Mouse (Mus musculus) heart, adult 9 months (tissue): ENCODE data around the gene Hoxa5.

ENCODE experiments used
- DNase-seq, 2 experiments: peaks; one replicate each; pipeline ENCODE4 v3.0.0; 2022; ENCODE audit warnings: low spot score in 2 of 2

The Hoxa5 gene

DNA sequence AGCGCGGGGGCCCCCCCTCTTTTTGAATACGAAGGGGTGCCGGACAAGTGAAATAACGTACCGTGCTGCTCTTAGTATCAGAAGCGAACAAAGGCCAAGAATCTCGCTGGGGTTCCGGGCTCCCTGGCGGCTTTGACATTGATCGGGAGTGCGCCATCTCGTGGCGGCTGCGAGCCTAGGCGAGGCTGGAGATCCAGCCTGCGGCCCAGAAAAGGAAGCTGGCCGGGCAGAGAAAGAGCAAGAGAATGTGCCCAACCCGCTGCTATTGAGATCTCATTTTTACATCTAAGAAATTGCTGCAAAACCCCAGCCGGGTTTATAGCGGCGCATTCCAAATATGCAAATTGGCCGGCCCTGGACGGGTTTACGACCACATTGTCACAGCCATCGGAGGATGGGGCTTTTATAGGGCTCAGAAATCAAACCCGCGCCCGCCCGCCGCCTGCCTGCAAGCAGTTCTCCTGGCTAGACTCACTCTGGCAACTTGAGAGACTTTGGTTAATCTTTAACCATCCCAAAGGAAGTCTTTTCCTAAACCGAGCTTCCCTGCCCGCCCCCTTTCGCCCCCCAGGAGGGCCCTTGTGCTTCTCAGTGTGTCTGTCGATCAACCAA is 36.1 kb upstream of the Hoxa5 start, which contains the start of gene Hoxa10:
Gene Hoxa10, minus strand, starts transcription at position 466 of the 612 bp plus-strand sequence.
- DNase-seq: peak; percentile 45 to 59

DNA sequence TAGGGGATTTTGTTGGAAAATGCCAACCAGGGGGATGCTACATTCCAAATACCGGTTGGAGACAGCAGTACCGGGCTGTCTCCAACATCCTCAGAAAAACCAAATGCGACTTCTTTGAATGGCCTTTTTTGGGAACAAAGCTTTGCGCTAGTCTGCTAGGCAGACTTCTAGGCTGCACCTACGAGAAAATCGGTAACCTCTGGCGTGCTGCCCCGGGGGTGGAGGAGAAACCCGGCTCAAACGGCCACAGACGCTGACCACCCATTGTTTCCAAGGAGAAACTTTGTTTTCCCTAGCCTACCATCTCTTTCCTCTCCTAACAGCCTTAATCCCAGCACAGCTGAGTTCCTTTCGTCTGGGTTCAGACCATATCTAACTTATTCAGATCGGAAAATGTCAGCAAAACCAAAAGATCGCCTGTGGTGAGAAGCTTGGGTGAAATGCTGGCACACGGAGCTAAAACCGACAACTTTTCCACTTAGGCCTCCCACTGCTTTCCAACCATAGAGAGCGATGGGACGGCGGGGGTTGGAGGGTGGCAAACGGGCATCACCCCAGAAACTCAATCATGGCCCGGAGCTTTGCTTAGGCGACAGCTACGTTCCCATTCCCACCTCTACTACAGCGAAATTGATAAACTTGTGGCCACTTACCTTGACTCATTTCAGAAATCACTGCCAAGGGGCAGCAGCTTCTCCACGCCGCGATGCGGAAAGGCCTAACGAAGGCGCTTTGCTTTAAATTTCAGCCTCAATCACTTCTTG is 35.4 kb upstream of the Hoxa5 start:
- DNase-seq: no peak

DNA sequence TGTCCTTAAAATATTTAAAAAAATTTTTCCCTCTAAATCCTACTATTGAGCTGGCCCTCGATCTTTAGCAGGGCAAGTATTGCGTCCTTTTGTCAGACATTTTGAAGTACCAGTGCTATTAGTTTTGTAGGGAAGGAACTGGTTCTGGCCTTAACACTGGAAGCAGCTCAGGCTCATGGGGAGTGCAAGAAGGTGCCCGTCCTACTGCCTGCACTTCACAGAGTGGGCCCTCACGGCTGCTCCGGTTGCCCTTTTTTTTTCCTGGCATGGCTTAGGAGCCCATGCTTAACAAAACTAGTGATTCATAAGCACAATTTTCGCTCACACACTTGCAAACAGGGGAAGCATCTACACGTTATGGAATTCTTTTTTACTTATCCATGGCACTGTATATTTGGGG is 34.6 kb upstream of the Hoxa5 start:
- no peak for DNase-seq

DNA sequence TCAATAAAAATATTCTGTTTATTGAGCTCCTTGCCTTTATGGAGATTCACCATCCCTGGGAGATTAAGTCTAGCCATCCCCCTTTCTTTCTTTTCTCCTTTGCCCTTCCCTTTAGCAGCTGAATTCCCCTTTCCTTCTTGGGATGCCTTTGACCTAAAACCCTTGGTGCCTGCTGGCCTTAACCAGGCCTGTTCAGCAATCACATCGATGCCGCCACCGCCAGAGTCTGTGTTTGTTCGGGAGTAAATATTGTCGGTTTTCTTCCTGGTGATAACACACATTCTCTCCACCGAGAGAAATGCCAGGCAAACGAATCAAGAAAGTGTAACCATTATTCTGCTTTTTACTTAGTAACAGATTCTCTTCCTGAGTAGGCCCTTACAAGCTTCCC is 33.8 kb upstream of the Hoxa5 start:
- DNase-seq: no peak

DNA sequence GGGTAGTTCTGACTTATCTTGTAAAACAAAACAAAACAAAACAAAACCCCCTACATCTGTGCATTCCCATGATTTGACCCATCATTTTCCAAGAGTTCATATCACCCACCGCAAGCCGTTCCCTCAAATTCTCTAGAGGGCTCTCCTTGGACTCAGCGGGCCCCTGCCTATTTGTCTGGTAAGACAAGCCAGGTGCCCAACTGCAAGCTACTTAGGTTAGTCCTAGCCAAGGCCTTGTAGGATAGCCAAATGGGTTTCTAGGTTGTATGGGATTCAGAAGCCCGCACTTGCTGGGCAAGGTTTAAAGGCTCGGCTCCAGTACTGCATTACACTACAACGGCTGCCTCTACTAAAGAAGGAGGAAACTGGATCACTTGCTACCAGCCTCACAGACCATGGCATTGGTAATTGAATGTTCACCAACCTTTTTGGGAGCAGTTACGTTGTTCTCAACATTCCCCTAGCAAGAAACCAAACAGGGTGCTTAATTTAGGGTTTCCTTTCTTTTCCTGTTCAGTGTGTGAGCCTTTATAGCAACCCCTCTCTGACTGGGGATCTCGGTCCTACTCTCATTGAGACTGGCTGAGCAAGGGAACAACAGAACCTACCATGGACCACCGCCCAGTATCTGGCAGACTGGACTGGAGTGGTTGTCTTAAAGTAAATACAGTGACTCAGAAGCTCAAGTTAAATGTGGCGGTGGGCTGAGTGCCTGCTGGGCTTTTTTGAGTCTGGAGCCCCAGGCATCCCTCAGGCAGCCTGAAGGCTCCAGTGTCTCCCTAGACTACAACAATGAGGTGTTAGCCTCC is 33.2 kb upstream of the Hoxa5 start:
- no peak for DNase-seq

DNA sequence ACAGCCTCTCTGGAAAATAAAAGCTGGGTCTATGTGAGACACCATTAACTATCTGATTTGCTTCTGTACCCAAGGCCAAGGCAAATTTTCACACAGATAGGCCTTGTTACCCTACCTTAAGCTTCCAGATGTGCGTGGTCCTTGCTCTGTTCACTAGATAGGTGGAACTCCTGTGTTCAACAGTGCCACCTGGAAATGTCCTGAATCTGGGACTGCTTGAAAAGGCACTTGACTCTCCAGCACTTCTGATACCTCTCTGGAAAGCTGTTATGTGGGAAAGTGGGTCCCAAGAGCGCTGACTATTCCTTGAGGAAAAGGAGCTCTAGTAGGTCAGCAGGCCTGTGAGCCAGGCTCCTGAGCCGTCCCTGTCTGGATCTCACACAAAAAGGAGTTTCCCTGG is 32.4 kb upstream of the Hoxa5 start:
- DNase-seq: no peak

DNA sequence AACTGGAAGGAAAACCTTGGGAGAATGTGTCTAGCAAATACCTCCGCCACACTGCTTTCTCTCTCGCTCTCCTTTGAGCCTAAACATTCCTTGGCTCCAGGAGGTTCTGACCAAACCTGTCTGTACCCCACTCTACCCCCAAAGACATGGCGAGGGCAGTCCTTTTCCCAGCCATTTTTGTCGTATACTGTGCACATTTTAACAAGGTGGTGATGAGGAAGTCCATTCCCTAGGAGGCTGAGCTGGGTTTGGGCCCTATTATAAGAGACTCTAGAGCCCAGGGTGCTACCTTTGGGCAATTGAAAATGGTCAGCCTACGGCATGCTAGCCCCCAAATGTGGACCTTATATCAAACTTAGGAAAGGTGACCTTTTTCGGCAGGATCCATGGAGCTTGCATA is 31.5 kb upstream of the Hoxa5 start:
- DNase-seq: no peak

DNA sequence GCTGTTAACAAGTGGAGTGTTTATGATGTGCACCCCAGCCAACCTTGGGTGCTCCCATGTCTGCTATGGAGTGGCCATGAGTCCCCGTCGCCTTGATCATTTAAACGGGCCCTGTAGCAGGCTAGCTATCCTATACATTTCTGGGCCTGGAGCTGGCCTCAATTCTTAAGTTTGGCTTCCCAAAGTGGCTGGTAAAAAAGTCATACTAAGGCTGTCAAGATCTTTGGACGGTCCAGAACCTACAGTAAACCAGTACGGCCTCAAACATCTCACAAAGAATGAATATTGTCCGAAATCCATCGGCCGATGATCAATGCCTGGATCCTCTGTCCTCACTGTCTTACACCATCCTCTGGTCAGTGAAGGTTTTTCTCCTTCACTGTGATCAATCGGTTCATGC is 30.9 kb upstream of the Hoxa5 start:
- DNase-seq: no peak

DNA sequence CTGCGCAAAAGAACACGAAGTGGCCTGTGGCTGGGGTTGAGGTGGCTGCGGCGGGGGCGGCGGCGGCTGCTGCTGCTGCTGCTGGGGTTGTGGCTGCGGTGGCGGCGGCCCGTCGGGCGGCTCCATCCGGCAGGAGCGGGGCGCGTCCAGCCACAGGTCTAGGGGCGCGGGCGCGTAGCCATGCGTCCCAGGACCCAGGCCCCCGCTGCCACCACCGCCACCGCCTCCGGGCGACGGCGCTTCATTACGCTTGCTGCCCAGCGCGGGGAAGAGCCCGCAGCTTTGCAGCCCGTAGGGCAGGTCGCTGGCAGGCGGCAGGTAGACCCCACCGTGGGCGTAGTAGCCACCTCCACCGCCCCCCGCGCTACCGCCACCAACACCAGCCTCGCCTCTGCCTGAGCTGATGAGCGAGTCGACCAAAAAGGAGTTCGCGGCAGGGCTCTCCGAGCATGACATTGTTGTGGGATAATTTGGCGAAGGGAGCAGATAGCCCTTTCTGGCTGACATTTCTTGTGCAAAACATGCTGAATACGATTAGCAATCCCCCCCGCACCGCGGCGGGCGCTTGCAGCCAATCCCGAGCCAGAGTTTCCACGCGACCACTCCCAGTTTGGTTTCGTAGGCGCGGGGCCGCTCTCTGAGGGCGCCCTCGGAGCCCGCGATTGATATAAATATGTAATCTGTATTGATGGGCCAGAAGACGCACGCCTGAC is 30.2 kb upstream of the Hoxa5 start:
- DNase-seq: no peak

DNA sequence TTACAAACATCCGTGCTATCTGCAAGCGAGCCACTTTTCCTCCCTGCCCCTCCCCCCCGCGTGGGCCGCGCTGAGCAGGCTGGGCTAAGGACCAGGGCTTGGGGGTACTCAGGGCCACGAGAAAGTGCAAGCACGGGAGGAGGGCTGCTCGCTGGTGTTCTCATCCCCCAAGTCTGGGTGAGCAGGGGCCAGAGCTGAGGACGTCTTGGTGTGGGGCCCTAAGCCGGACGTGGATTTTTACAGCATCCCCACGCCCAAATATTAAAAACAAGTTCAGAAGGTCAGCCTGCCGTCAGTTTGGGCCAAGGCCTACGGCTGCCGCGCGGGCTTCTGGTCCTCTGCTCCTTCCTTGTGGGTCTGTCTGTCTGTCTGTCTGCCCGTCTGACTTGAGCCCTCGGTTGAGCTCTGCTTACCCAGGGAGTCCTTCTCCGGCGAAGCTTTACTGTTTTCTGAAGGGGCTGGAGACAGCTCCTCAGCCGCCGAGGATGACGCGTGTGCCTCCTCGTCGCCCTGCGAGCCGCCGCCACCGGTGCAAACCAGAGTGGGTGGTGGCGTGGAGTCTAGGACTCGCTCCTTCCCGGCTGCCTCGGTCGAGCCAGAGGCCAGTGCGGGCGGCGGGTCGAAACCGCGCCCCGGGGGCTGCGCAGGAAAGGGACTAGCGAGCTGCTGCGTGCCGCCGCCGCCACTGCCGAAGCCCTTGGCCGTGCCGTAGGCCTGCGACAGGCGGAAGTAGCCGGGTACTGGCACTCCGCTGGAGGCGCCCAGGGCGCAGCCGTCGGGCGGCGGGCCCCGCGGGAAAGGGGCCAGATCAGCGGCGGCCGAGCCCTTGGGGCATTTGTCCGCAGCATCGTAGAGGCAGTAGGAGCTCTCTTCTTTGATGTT is 29.4 kb upstream of the Hoxa5 start:
- DNase-seq: no peak

DNA sequence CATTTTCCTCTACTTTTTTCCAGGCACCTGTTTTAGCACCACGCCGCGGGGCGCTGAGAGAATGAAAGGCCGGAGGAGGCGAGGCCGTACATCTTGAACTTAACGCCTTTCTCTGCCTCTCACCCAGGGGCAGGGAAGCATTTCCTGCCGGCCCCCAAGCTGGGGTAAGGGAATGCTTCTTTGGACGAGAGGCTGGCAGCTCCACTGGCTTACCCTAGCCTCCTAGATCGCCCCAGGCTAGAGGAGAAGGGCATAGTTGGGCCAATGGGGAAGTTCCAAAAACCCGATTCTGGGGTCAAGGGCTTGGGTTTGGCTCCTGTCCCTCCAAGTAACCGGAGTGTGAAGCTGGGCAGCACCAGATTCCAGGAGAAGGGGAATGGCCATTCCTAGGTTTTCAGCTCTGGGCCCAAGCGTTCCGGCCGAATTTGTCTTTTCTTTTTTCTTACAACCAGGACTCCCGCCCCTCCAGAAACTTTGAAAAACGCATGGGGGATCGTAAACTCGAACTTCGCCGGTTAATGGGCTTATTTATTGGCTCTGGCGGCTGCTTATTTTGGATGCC is 28.7 kb upstream of the Hoxa5 start:
- no peak for DNase-seq

DNA sequence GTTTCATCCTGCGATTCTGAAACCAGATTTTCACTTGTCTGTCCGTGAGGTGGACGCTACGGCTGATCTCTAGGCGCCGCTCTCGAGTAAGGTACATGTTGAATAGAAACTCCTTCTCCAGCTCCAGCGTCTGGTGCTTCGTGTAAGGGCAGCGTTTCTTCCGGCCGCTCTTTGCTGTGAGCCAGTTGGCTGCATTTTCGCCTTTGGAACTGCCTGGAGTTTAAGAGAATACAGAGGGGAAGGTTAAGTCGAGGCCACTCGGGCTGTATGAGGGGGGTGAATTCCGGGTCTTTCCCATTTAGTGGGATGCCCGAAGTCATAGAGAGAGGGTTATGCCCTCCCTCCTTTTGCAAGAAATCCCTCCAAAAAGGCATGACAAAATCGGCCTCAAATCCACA is 28.2 kb upstream of the Hoxa5 start:
- DNase-seq: no peak

DNA sequence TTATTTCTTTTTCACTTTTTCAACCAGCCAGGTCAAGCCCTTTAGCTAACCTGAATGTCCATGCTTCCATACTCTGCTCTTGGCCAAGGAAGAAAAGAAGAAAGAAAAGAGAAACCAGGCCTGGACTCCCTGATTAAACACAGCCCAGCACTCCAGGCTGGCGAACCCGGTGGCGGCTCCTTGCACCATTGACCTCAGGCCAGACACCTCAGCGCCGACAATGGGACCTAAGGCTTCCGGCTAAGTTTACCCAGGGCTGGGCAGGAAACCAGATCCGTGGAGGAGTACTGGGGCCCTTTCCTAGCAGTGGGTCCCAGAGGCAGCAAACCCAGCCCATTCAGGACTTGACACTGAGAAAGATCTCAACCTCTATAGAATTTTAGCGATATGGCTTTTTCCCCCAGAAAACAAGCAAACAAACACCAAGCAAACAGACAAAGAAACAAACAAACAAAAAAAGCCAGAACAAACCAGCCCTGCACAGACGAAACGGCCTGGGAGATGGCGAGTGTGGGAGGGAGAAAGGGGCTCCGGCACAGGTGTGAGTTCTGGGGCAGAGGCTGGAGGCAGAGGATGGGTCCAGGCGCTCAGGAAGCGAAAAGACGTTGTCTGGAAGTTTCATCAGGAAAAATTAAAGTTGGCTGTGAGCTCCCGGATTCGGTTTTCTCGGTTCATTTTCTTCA is 27.6 kb upstream of the Hoxa5 start:
- no peak for DNase-seq

DNA sequence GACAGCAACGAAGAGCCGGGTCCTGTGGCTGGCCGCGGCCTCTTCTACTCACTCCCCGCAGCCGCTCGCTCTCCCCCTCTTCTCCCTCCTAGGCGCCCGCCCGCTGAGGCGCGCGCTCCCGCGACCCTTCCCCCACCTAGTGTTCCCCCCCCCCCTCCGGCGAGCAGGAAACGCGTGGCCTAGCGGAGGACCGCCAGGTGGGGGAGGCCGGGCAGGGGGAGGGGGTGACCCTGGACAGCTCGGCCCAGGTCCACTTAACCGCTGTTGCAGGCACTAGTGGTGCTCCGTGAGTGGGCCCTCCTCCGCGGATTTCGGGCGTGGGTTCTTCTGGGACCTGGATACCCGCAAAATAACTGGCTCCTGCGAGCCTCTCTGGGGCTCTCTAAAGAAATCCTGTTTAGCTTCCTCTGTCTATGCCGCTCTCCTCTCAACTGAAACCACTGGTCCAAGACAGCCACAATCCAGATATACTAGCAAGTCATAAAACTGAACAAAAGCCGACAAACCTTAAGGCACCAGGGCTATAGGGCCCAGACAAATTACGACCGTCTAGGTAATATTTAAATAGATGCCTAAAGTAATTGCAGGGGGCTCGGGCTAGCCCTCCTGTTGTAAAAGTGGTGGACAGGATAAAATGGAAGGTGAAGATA is 26.3 kb upstream of the Hoxa5 start, which contains the start of gene Hoxa9:
Gene Hoxa9, minus strand, starts transcription at position 574 of the 650 bp plus-strand sequence.
- DNase-seq: no peak

DNA sequence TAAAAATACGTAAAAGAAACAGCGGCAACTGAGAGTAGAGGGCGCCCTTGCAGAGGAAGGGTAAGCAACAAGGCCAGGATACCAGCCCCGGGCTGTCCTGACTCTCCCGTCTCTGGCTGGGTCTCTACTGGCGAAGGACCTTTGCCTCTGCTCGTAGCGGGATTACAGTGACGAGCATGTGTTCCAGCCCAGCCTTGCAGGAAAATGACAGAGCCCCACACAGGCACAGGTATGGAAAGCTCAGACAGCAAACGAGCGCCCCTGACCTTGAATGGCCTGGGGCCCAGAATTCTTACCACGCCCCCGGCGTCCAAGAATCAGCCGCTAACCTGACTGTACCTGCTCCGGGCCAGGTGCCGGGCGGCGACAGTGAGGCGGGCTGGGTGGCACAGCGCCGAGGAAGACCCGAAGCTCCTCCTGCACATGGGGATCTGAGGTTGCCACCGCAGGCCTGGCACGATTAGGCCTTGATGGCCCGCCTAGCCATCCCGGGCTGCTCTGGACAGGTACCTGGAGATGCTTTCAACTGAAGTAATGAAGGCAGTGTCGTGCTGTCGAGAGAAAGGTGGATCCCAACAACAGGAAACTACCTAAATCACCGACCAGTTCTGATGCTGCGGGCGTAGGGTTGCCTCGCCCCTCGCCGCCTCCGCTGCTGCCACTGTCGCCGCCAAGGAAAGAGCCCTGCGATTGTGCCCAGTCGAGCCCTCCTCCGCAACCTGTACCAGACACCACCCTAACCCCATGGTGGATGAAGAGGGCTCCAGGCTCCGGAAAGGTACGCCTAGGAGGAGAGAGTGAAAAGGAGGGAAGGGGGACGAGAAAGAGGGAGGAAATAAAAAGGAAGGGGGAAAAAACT is 25.4 kb upstream of the Hoxa5 start:
- DNase-seq: no peak

DNA sequence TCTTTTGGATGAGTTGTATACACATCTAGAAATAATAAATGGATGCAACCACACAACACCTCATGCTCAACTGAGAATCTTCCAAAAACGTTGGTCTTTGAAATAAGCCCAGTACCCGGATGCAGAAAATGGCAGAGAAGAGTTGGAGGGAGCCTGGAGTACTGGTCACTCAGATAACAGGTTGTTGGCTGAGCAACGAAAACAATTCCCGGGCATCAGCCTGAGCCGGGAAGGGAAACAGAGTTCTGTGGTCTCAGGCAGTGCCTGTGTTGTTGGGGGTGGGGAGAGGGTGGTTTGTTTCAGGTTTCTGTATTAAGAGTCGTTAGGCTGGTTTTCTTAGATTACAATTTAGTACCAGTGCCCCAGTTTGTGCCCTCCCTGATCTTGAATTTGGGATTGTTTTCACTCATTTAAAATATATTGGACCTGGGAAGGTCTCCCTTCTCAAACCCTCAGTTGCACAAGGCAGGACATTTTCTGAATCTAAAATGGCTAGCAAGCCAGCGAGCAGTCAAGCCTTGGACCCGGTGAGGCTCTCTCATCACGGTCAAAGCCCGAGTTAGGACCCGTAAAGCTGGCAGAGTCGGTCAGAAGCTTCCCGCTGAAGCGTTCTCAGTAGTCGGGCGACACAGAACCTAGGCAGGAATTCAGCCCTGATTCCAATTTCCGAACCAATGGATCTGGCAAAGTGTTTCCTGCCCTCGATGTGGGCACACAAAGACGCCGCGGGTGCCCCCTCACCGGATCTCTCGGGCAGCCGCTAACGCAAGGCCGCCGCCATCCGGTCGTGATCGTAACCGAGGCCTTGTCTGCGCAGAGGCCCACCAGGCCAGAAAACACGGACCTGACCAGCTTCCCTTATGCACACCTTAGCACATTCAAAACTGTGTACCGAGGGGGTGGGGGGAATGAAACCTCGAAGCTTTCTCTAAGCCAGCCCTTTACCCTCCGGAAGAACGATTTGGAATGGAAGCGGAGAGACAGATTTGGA is 24.4 kb upstream of the Hoxa5 start:
- no peak for DNase-seq

DNA sequence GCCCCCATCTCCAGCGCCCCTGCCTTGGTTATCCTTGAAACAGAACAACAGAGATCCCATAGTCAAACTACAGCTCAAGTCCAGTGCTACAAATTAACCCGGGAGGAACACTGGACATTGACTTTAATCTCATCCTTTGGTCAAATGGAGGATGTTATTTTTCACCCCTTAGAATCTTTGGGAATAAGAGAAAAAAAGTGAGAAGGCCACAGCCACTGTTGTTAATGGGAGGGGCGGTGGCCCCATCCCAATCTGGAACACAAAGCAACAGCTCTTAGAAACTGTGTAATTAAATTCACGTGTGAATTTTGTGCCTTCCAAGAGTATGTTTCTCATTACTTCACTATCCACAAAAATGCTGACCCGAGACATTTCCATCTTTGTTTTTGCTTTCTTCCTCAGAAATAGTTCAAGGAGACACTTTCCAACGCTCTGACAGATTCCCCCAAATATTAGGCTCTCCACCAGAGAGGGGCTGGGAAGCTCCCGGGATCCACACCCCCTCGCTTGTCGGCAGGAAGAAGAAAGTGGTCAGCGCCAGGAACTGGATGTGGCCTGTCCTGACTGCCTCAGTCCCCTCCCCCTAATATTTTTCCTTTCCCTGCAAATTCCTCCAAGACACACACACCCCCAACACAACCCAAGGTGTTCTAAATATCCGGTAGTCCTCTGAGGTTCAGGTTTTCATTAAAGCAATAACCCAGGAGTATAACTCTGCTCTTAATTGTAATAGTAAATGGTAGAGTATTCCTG is 23.3 kb upstream of the Hoxa5 start:
- no peak for DNase-seq
